Mouse (Mus musculus) layer of hippocampus, postnatal 14 days (tissue): Measurements from ENCODE around the gene Moxd2. TPM values are rescaled to one million over a fixed set of nuclear protein-coding genes. Genes with fewer than 3 reads are reported as not detected.

Experiments used
- DNase-seq, 2 experiments: peaks; one replicate each; pipeline ENCODE4 v3.0.0; 2021 to 2022; ENCODE audit warnings: low spot score in 2 of 2, mixed read lengths in 1 of 2
- long read RNA-seq, 2 experiments: library from polyadenylated mRNA; stranded (forward); transcript quantifications; one replicate each; pipeline ENCODE4 v2.0.0; 2021
- total RNA-seq, 2 experiments: library from RNA; stranded (reverse); gene quantifications; 2 replicates each; pipeline ENCODE4 v1.2.3; 2021

Gene Moxd2
- total RNA-seq: not detected
- long read RNA-seq, experiment 1: 0 reads
- long read RNA-seq, experiment 2: 0 reads

DNA sequence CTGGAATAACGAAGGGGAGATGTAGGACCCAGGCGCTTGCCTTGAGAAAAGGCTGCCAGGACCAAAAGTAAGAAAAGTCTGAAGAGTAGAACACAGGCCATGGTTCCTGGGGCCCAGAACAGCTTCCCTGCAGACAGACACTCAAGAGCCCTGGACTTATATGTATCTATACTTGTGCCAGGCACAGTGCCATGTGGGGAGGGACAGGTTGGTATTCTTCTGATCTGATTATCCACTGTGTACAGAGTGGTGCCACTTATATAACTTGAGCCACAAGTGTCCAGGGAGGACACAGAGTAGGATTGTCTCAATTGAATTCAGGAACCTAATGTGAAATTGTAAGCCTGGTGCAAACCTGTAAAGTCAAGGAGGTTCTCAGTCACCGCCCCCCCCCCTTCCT is at the start of gene Moxd2:
TSS of gene Moxd2 (minus strand) at position 101 of the 400 bp plus-strand sequence.
- DNase-seq: no peak

- DNase-seq: no peak
These were observed 32.7 kb upstream of the Moxd2 start for GRCm38 (mm10) chr6:40919954-40920353.

- no peak for DNase-seq
These were observed 13.0 kb upstream of the Moxd2 start, which contains the start of gene Prss58 for GRCm38 (mm10) chr6:40900287-40900686. Prss58 (minus strand) TSS chr6:40900387.

DNA sequence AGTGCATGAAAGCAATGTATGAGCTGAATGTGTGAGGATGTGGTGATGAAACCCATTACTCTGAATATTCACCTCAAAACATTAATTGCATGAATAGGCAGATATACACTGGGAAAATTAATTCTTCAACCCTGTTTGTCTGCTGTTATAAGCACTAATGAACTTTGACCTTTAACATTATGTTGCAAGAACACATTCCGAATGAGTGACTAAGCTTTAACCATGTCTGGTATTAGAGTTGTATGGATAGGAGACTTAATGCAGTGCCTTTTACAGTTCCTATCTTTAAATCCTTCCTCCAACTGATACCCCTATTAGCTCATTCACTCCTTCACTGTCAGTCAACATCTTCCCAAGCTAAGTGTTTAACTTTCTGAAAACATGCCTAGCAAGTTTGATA is 7.4 kb upstream of the Moxd2 start:
- DNase-seq: no peak

GRCm38 (mm10) chr6:40893577-40893976 is 6.3 kb upstream of the Moxd2 start:
- DNase-seq: no peak

GRCm38 (mm10) chr6:40891754-40892153 is 4.5 kb upstream of the Moxd2 start:
- no peak for DNase-seq

DNA sequence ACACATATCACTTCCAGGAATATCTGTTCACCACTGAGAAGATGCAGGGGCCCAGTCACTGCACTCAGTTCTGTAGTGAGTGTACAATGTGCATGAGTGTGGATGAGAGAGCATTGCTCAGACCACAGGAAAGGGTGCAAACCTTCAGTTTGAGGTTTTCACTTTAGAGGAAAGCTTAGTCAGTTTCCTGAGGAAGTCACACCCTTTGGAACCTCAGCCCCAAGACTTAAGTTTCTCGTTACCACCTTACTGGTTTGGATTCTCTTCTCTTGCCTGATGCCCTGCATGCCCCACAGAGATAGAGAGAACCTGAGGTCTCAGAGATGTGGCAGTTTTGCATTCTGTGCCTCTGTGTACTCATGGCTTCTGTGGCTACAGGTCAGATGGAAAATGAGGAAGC is 3.7 kb upstream of the Moxd2 start:
- DNase-seq: no peak

GRCm38 (mm10) chr6:40845283-40845682 is 42.0 kb downstream of the Moxd2 start:
- DNase-seq: peak in 1 of 2 experiments; percentile 26

Other genes with a start within 250 kb of the Moxd2 start
- not detected for gene Prss58, start 12.9 kb upstream of the Moxd2 start, total RNA-seq
- gene 1700074P13Rik, start 53.1 kb upstream of the Moxd2 start, total RNA-seq: not detected
- not detected for gene Gm4744, start 64.4 kb upstream of the Moxd2 start, total RNA-seq
- not detected for gene 1810009J06Rik, start 77.3 kb upstream of the Moxd2 start, total RNA-seq
- not detected for gene Gm2663, start 112.0 kb upstream of the Moxd2 start, total RNA-seq
- gene 2210010C04Rik, start 148.0 kb upstream of the Moxd2 start, total RNA-seq: not detected